Mouse (Mus musculus) intestine, embryonic 16.5 days (tissue): ENCODE data around the gene Mgat3. TPM values are rescaled to one million over a fixed set of nuclear protein-coding genes. Genes with fewer than 3 reads are reported as not detected.
A peak's percentile ranks its signal among the peaks of the same experiment; 100 is the strongest.

ENCODE experiments used
- ATAC-seq: fragments of 200-750 bp; cut with Nextera tagmentation; 2 replicates; pipeline ENCODE4 v1.8.0; 2017; ENCODE audit warnings: moderate TSS enrichment, moderate library complexity
- H3K27ac ChIP-seq: fragments of 300-500 bp; sonication (generic); 2 replicates; pipeline ENCODE4 v1.5.1; 2014; ENCODE audit warnings: mild to moderate bottlenecking, low read length
- H3K27me3 ChIP-seq: fragments of 300-500 bp; sonication (generic); replicated peaks from 2 replicates; pipeline ENCODE4 v1.6.1; 2014; ENCODE audit warnings: low read length, control low read depth, mixed read lengths; ENCODE audit not compliant: control insufficient read depth, insufficient read depth
- H3K36me3 ChIP-seq: fragments of 300-500 bp; sonication (generic); 2 replicates; pipeline ENCODE4 v1.6.1; 2014; ENCODE audit warnings: low read length, control low read depth; ENCODE audit not compliant: control insufficient read depth, insufficient read depth
- H3K4me1 ChIP-seq: fragments of 300-500 bp; sonication (generic); 2 replicates; pipeline ENCODE4 v1.6.1; 2014; ENCODE audit warnings: low read length, control low read depth, mixed read lengths; ENCODE audit not compliant: control insufficient read depth, insufficient read depth
- H3K4me2 ChIP-seq: fragments of 300-500 bp; sonication (generic); 2 replicates; pipeline ENCODE4 v1.6.1; 2014; ENCODE audit warnings: low read depth, low read length, control low read depth
- H3K4me3 ChIP-seq: fragments of 300-500 bp; sonication (generic); 2 replicates; pipeline ENCODE4 v1.5.1; 2014; ENCODE audit warnings: mild to moderate bottlenecking, low read length
- H3K9ac ChIP-seq: fragments of 300-500 bp; sonication (generic); 2 replicates; pipeline ENCODE4 v1.6.1; 2014; ENCODE audit warnings: low read depth, low read length
- H3K9me3 ChIP-seq: fragments of 300-500 bp; sonication (generic); 2 replicates; pipeline ENCODE4 v1.6.1; 2016; ENCODE audit warnings: low read length, control low read depth; ENCODE audit not compliant: control insufficient read depth
- WGBS: fragments of 180-500 bp; shearing (Covaris S2); extraction: QIAGEN DNeasy Blood & Tissue Kit; methylation state at CpG from one replicate; pipeline ENCODE4 v1.1.7; 2014; 5-methylcytosine and 5-hydroxymethylcytosine counted together
- polyA plus RNA-seq: library from polyadenylated mRNA; unstranded; fragments of >200 nt; fragmentation: Nextera tagmentation; extraction: Ambion mirVana; gene quantifications from 2 replicates; pipeline ENCODE4 v1.2.1, GENCODE M21; 2015

Gene Mgat3
- polyA plus RNA-seq, 1 experiment from 2014 or later: 14.8 TPM

GRCm38 (mm10) chr15:80146153-80146552 is 27.4 kb upstream of the Mgat3 start:
- Histone ChIP-seq H3K4me1 (no peaks in the 10 kb centered on the region), H3K9ac (no peak overlapping the region), H3K27ac (no peak overlapping the region), H3K27me3 (no peaks in the 10 kb centered on the region), H3K4me3 (no peak overlapping the region), H3K9me3 (no peaks in the 10 kb centered on the region), H3K36me3 (peaks cover 5% of the 10 kb centered on the region; the same call in 1 of the 2 replicates), H3K4me2 (no peak overlapping the region)
- ATAC-seq: no peak
- 58% methylated on average over 6 of the region's 6 CpGs for WGBS

GRCm38 (mm10) chr15:80147090-80147489 is 26.4 kb upstream of the Mgat3 start:
- Histone ChIP-seq H3K9ac (no peak overlapping the region), H3K4me3 (no peak overlapping the region), H3K9me3 (no peaks in the 10 kb centered on the region), H3K36me3 (peaks cover 3% of the 10 kb centered on the region; the same call in 1 of the 2 replicates), H3K4me1 (no peaks in the 10 kb centered on the region), H3K4me2 (no peak overlapping the region), H3K27me3 (no peaks in the 10 kb centered on the region), H3K27ac (no peak overlapping the region)
- no peak for ATAC-seq
- WGBS: 92% methylated on average over 14 of the region's 14 CpGs

GRCm38 (mm10) chr15:80147511-80147910 is 26.0 kb upstream of the Mgat3 start:
- Histone ChIP-seq H3K4me2 (no peak overlapping the region), H3K9me3 (no peaks in the 10 kb centered on the region), H3K27me3 (no peaks in the 10 kb centered on the region), H3K27ac (no peak overlapping the region), H3K4me3 (no peak overlapping the region), H3K9ac (no peak overlapping the region), H3K4me1 (no peaks in the 10 kb centered on the region), H3K36me3 (no peaks in the 10 kb centered on the region)
- ATAC-seq: no peak
- 73% methylated on average over 5 of the region's 5 CpGs for WGBS

- H3K36me3 ChIP-seq: no peaks in the 10 kb centered on the region; the same call in 1 of the 2 replicates
- no peak overlapping the region for H3K4me3 ChIP-seq
- no peak overlapping the region for H3K4me2 ChIP-seq
- no peak overlapping the region for H3K27ac ChIP-seq
- no peak; the same call in 1 of the 2 replicates for ATAC-seq
- 82% methylated on average over 8 of the region's 8 CpGs for WGBS
- H3K27me3 ChIP-seq: no peaks in the 10 kb centered on the region
- no peaks in the 10 kb centered on the region for H3K9me3 ChIP-seq
- no peak overlapping the region for H3K9ac ChIP-seq
- H3K4me1 ChIP-seq: no peaks in the 10 kb centered on the region
Observed at GRCm38 (mm10) chr15:80148565-80148964, 25.0 kb upstream of the Mgat3 start.

- Histone ChIP-seq H3K4me3 (no peak overlapping the region), H3K4me2 (no peak overlapping the region), H3K27me3 (no peaks in the 10 kb centered on the region), H3K9ac (no peak overlapping the region), H3K4me1 (no peaks in the 10 kb centered on the region), H3K9me3 (no peaks in the 10 kb centered on the region), H3K36me3 (peaks cover 4% of the 10 kb centered on the region; the same call in 1 of the 2 replicates), H3K27ac (no peak overlapping the region)
- no peak for ATAC-seq
- 88% methylated on average over 7 of the region's 7 CpGs for WGBS
Observed at GRCm38 (mm10) chr15:80149517-80149916, 24.0 kb upstream of the Mgat3 start.

GRCm38 (mm10) chr15:80152663-80153062 is 20.9 kb upstream of the Mgat3 start:
- Histone ChIP-seq H3K9me3 (no peaks in the 10 kb centered on the region), H3K4me3 (no peak overlapping the region), H3K4me1 (peaks cover 6% of the 10 kb centered on the region), H3K36me3 (peaks cover 7% of the 10 kb centered on the region), H3K4me2 (no peak overlapping the region), H3K27me3 (no peaks in the 10 kb centered on the region), H3K9ac (no peak overlapping the region), H3K27ac (no peak overlapping the region)
- no peak for ATAC-seq
- 90% methylated on average over 10 of the region's 10 CpGs for WGBS

GRCm38 (mm10) chr15:80153757-80154156 is 19.8 kb upstream of the Mgat3 start:
- no peaks in the 10 kb centered on the region for H3K9me3 ChIP-seq
- no peak for ATAC-seq
- H3K4me3 ChIP-seq: no peak overlapping the region
- peaks cover 16% of the 10 kb centered on the region for H3K4me1 ChIP-seq
- peaks cover 9% of the 10 kb centered on the region for H3K36me3 ChIP-seq
- H3K27me3 ChIP-seq: no peaks in the 10 kb centered on the region
- H3K4me2 ChIP-seq: no peak overlapping the region
- WGBS: 84% methylated on average over 11 of the region's 11 CpGs
- no peak overlapping the region for H3K27ac ChIP-seq
- H3K9ac ChIP-seq: no peak overlapping the region

- Histone ChIP-seq H3K36me3 (peaks cover 15% of the 10 kb centered on the region), H3K4me3 (no peak overlapping the region), H3K27ac (no peak overlapping the region), H3K9ac (no peak overlapping the region), H3K27me3 (no peaks in the 10 kb centered on the region), H3K4me1 (peaks cover 33% of the 10 kb centered on the region), H3K4me2 (no peak overlapping the region), H3K9me3 (no peaks in the 10 kb centered on the region)
- ATAC-seq: no peak
- WGBS: 94% methylated on average over 8 of the region's 8 CpGs
Observed at GRCm38 (mm10) chr15:80155707-80156106, 17.8 kb upstream of the Mgat3 start.

- ATAC-seq: no peak
- H3K4me3 ChIP-seq: no peak overlapping the region
- H3K27ac ChIP-seq: peak overlapping the region; percentile 89
- H3K9me3 ChIP-seq: no peaks in the 10 kb centered on the region
- no peak overlapping the region for H3K4me2 ChIP-seq
- H3K4me1 ChIP-seq: peaks cover 40% of the 10 kb centered on the region
- peaks cover 22% of the 10 kb centered on the region for H3K36me3 ChIP-seq
- 80% methylated on average over 22 of the region's 22 CpGs for WGBS
- no peaks in the 10 kb centered on the region for H3K27me3 ChIP-seq
- no peak overlapping the region; the same call in 1 of the 2 replicates for H3K9ac ChIP-seq
Observed at GRCm38 (mm10) chr15:80157197-80157943, 16.2 kb upstream of the Mgat3 start.
